11 mouse cellular contexts compared by ENCODE assay signal in the genomic region with DNA sequence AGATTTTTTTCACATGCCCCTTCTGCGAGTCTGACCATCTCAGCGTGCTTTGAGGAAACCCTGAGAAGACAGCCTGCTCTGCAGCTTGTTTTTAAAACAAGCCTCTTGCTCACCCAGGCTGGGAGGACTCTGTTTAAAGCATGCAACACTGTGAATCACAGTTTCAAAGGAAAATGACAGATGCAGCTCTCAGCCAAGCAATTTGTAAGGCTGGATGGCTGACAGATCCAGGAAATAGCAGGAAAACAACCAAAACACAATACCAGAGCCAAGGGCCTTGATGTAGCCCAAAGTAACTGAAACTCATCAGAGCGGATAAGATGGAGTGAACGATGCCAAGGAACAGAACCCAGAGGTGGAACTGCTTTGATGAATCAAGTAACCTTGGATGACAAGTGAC. TPM values are rescaled to one million over a fixed set of nuclear protein-coding genes. Genes with fewer than 3 reads are reported as not detected.
DNase-seq lines count a peak whose midpoint lies in the region; ATAC-seq lines count a peak whose summit lies in the region.
"Had no signal": no experiment of that assay in that cellular context is flagged by ENCODE, and none has a peak within 500 bp of the region (broad histone marks: within the 10 kb centered on the region; RNA-seq: fewer than 3 reads in every experiment).

No protein-coding gene starts in this region.

- no peaks in the 10 kb centered on the region for H3K4me1 ChIP-seq in kidney, embryonic 16.5 days (ENCODE audit: insufficient read depth, low read length)
- H3K4me1 ChIP-seq: kidney, embryonic 15.5 days; limb, embryonic 13.5 days had no signal

- peak; percentile 12 for DNase-seq in kidney, postnatal 14 days
- DNase-seq in cerebellum, adult 9-10 months: peak; percentile 27
- DNase-seq in layer of hippocampus, adult 11-12 months (ENCODE audit: low spot score): peak; percentile 57
- DNase-seq in right cerebral cortex, adult 2 months (ENCODE audit: low spot score in 2 of 2): peak; percentile 16 to 35
- DNase-seq in spleen, adult 12 weeks (ENCODE audit: low spot score): no peak
- DNase-seq in testis, postnatal 14 days (ENCODE audit: low spot score): no peak

- H3K36me3 ChIP-seq in kidney, embryonic 16.5 days (ENCODE audit: insufficient read depth, low read length): no peaks in the 10 kb centered on the region
- H3K36me3 ChIP-seq: embryonic facial prominence, embryonic 15.5 days; kidney, embryonic 15.5 days; limb, embryonic 13.5 days had no signal

- WGBS in kidney, embryonic 16.5 days: 60% methylated on average over 4 of the region's 4 CpGs

- H3K9ac ChIP-seq in kidney, embryonic 16.5 days (replicated peaks; ENCODE audit: low read length): no peak overlapping the region
- H3K9ac ChIP-seq: embryonic facial prominence, embryonic 15.5 days; kidney, embryonic 15.5 days; limb, embryonic 13.5 days had no signal

- H3K4me3 ChIP-seq in kidney, embryonic 16.5 days (ENCODE audit: low read length): no peak overlapping the region
- H3K4me3 ChIP-seq: embryonic facial prominence, embryonic 15.5 days; kidney, embryonic 15.5 days; limb, embryonic 13.5 days had no signal

- no peak for ATAC-seq in kidney, embryonic 16.5 days (ENCODE audit: low FRiP score, low TSS enrichment)

- no peak overlapping the region for H3K27ac ChIP-seq in kidney, embryonic 16.5 days (ENCODE audit: low read length)
- H3K27ac ChIP-seq: embryonic facial prominence, embryonic 15.5 days; kidney, embryonic 15.5 days; limb, embryonic 13.5 days; macrophage had no signal

- no peaks in the 10 kb centered on the region for H3K27me3 ChIP-seq in kidney, embryonic 16.5 days (ENCODE audit: insufficient read depth, low read length)
- H3K27me3 ChIP-seq: embryonic facial prominence, embryonic 15.5 days; kidney, embryonic 15.5 days; limb, embryonic 13.5 days had no signal

- no peak overlapping the region for H3K4me2 ChIP-seq in kidney, embryonic 16.5 days (replicated peaks; ENCODE audit: low read depth, low read length)
- H3K4me2 ChIP-seq: embryonic facial prominence, embryonic 15.5 days; kidney, embryonic 15.5 days; limb, embryonic 13.5 days had no signal

- H3K9me3 ChIP-seq in kidney, embryonic 16.5 days (ENCODE audit: low read length): no peaks in the 10 kb centered on the region
- H3K9me3 ChIP-seq: embryonic facial prominence, embryonic 15.5 days; kidney, embryonic 15.5 days; limb, embryonic 13.5 days had no signal

RNA-seq across cellular contexts. Expression of a gene that starts 24.8 kb away (rescaled TPM):
- polyA plus RNA-seq in kidney, embryonic 16.5 days (2015; fragmentation: Nextera tagmentation; extraction: Ambion mirVana): 25.5 and 28.7 TPM in 2 replicates
- polyA plus RNA-seq: macrophage had no signal

Comparison
In these comparisons a context has a peak if more than half of its experiments do, and no peak if none do; other contexts are left out.
1. DNase-seq: peak in kidney, postnatal 14 days (single experiment), cerebellum, adult 9-10 months (single experiment), layer of hippocampus, adult 11-12 months (single experiment) and right cerebral cortex, adult 2 months (2 of 2); none in spleen, adult 12 weeks (single experiment) and testis, postnatal 14 days (single experiment).